Mouse (Mus musculus): Measurements from ENCODE around the gene Olfr90. TPM values are rescaled to one million over a fixed set of nuclear protein-coding genes. Genes with fewer than 3 reads are reported as not detected.
"Not testable (repeated sequence)": the region's sequence is repeated elsewhere in the genome, so short reads cannot be mapped to it uniquely, and the experiment has no call there.

Olfr90 gene
- total RNA-seq (2015) = not detected in 2 replicates
- total RNA-seq (2017) = not detected in 2 replicates

DNA sequence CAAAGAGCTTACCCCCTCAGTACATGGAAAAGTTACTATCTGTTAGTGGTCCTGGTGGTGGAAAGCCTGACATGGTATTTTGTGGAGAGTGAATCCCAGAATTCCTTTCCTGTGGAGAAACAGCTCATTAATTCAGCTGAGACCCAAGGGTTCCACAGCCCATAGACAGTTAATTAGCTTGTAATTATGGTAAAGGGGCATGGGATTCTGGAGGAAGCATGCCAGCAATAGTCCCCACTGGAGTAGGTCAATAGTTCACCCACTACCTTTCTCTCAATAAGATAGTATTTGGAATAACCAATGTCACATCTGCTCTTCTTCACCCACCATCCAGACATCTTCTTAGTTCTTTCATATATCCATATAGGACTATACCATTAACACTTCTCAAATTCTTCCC, at the start of gene Olfr90:
Gene Olfr90, minus strand, starts transcription at position 101 of the 400 bp plus-strand sequence.
- ATAC-seq (ENCODE audit: poor library complexity, severe bottlenecking) = no peak

DNA sequence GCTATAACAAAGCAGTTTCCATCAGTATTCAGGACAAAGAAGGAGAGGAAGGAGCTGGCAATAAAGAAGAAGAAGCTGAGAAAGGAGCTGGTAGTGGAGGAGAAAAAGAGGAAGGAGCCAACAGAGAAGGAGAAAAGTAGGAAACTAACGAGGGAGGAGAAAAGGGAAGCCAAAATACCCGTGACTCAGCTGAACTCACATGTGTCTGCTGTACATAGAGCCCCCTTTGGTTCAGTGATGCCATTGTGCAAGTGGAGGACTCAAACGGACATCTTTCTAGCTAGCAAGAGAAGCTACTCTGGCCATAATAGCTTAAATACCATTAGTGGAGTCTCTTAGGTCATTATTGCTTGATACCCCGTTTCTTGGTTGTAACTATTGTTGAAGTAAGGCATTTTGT, 43.1 kb upstream of the Olfr90 start:
- ATAC-seq (ENCODE audit: poor library complexity, severe bottlenecking) = not testable (repeated sequence)

DNA sequence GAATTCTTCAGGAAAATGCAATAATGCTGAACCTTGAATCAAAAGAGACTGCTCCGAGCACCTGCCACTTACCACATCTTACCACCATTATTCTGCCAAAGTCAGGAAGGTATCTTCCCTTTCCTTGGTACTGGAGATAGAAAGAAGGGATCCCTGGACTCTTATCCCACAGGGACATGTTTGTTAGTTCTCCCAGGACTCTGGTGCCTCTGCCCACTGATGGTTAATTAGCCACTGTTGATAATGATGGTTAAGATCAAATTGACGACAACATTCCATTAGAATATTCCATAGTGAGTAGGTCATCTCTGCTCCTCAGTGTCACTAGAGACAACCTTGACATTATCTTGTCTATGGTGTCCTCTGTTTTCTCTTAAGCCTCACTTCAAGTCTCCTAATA, 31.7 kb upstream of the Olfr90 start, which contains the start of gene Olfr92:
Gene Olfr92, minus strand, starts transcription at position 101 of the 400 bp plus-strand sequence.
- ATAC-seq (ENCODE audit: poor library complexity, severe bottlenecking) = no peak

GRCm38 (mm10) chr17:37098178-37098577, 9.9 kb upstream of the Olfr90 start, which contains the start of gene Olfr91:
Gene Olfr91 (minus strand): TSS chr17:37098278.
- no peak for ATAC-seq (ENCODE audit: poor library complexity, severe bottlenecking)

DNA sequence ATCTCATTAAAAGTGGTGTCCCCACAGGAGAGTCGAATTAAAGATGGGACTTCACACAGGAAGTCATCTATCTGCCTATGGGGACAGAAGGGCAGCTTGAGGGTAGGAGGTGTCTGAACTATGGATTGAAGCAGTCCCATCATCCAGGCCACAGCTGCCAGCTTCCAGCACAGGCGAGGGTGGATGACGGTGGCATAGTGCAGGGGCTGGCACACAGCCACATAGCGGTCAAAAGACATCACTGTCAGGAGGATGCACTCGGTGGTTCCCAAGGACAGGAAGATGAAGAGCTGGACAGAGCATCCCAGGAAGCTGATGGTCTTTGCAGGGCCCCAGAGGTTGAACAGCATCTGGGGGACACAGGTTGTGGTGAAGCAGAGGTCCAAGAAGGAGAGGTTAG, 5.0 kb upstream of the Olfr90 start:
- ATAC-seq (ENCODE audit: poor library complexity, severe bottlenecking) = no peak

DNA sequence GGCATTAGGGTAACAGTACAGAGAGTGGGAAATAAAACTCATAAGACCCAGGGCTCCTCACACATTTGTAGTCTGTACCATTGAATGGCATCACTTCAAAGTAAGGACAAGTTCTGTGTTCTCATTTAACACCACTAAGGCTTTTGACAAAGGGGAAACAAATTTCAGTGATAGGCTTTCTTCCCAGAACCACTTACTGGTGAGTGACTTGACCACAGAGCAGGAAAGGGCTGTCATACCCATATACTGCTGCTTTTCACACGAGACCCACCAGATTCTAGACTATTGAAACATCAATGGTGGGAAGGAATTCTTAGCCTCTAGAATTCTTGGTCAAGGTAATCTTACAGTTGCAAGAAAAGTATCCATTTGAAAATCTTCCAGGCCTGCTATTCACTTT, 3.9 kb upstream of the Olfr90 start:
- ATAC-seq (ENCODE audit: poor library complexity, severe bottlenecking) = no peak

- no peak for ATAC-seq (ENCODE audit: poor library complexity, severe bottlenecking)
These were observed 2.8 kb downstream of the Olfr90 start for GRCm38 (mm10) chr17:37085545-37085944.

DNA sequence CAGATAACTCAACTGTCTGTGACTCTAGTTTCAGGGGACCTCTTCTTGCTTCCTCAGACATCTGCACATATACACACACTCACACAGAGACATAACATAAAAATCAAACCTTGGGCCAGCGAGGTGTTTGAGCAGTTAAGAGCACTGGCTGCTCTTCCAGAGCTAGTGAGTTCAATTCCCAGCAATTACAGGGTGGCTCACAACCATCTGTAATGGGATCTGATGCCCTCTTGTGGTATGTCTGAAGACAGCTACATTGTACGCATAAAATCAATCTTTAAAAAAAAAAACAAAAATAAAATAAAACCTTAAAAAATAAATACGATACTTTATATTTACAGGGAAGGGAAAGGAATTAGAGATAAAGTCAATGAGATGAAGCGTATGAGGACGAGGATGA, 3.7 kb downstream of the Olfr90 start:
- ATAC-seq (ENCODE audit: poor library complexity, severe bottlenecking) = no peak

- peak; percentile 97 for ATAC-seq (ENCODE audit: poor library complexity, severe bottlenecking)
These were observed 5.0 kb downstream of the Olfr90 start for GRCm38 (mm10) chr17:37083327-37083726.

DNA sequence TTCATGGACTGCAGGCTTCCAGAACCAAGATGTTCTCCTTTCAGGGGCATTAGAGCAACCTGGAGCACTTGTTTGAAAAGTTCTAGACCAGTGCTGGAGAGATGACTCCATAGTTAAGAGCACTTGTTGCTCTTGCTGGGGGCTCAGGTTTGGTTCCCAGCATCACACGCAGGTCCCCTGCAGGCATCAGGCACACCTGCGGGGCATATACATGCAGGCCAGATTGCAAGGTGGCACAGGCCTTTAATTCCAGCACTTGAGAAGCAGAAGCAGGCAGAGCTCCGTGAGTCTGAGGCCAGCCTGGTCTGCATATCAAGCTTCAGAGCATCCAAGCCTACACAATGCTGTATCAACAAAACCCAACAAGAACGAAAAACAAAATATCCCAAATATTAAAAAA, 6.6 kb downstream of the Olfr90 start:
- ATAC-seq (ENCODE audit: poor library complexity, severe bottlenecking) = no peak

DNA sequence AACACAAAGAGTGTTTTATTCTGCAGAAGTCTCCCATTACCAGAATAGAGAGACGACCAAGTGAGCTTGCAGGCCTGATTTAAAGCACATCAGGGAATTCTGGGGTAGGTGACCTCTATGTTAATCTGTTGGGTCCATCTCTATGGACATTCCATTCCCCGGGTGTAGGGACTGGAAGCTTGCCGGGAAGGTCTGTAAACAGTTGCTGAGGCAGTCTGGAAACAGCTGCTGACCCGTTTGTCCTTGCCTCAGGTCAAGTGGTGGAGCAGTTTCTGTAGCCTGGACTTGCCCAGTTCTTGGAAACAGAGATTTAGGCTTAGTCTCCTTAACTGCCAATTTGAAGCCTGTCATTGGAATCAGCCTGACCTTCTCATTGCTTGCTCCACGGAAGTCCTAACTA, 8.2 kb downstream of the Olfr90 start:
- ATAC-seq (ENCODE audit: poor library complexity, severe bottlenecking) = no peak

DNA sequence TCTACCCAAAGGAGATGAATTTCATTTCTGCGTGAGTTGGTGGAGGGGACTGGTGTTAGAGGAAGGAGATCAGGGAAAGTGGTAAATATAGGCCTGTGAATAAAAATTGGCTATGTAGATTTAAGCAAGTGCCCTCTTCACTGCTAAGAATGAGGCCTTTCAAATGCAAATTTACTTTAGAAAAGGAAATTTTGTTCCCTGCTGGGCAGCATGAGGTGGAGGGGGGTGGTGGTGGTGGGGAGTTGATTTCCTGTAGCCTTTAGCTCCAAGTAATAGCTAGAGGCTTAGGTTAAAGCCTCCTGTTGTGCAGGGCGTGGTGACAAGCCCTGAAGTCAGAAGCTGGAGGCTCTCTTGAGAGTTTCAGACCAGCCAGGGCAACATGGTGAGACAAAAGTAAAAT, 9.3 kb downstream of the Olfr90 start:
- no peak for ATAC-seq (ENCODE audit: poor library complexity, severe bottlenecking)

DNA sequence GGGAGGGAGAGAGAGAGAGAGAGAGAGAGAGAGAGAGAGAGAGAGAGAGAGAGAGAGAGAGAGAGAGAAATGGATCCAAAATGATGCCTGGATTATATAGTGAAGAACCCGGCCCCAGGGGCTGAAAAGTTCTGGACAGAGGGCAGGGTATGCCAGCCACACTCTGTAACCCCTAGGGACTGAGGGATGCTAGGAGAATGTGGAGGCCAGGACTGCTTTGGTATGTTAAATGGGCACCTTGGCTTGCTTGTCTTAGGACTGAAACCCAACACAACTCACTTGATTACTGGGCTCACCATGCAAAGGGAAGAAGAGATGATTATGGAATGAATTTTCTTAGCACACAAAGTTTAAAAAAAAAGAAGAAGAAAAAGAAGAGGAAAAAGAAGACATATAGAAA, 10.1 kb downstream of the Olfr90 start:
- ATAC-seq (ENCODE audit: poor library complexity, severe bottlenecking) = no peak

DNA sequence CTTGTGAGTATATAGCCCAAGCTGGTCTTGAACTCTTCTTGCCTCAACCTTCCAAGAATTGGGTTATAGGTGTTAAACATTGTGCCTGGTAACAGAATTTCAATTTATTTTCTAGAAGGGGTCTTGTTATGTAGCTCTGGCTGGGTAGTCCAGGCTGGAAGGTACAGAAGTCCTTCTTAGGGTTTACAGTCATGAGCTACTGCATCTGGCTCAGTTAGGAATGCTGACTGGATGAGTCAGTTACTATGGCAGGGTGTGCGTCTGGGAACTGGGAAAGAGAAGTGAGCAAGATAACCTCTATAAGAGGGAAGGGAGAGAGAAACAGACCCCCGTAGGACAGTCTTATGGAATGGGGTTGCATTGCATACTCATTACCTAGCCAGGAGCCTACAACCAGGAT, 12.5 kb downstream of the Olfr90 start:
- no peak for ATAC-seq (ENCODE audit: poor library complexity, severe bottlenecking)

GRCm38 (mm10) chr17:37075181-37075580, 13.1 kb downstream of the Olfr90 start:
- no peak for ATAC-seq (ENCODE audit: poor library complexity, severe bottlenecking)

- ATAC-seq (ENCODE audit: poor library complexity, severe bottlenecking) = no peak
These were observed 15.5 kb downstream of the Olfr90 start for GRCm38 (mm10) chr17:37072730-37073276.

DNA sequence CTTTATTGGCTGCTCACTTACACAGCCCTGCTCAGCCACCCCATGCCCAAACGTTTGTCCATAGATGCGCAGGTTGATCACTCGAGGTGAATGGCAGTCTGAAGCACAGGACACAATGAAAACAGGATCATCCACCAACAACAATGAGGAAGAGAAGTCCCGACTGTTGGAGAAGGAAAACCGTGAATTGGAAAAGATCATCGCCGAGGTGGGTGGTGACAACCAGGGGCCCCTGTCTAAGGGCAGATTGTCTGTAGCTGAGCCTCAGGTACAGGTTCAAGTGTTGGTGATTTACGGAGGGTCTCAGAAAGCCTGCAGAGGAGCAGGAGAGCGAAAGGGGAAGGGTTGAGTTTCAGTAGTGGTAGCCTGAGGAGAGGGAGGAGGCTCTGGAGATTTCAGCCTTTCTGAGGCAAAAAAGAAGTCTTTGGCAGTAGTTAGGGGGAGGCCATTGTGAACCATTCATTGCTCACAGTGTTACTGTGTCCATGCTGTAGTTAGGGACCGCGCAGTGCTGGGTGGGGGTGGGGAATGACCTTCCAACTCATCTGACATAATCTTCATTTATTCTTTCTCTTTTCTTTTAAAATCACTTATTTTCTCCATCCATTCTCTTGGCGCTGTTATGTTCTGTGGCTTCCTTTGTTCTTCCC, 16.1 kb downstream of the Olfr90 start:
- ATAC-seq (ENCODE audit: poor library complexity, severe bottlenecking) = no peak

DNA sequence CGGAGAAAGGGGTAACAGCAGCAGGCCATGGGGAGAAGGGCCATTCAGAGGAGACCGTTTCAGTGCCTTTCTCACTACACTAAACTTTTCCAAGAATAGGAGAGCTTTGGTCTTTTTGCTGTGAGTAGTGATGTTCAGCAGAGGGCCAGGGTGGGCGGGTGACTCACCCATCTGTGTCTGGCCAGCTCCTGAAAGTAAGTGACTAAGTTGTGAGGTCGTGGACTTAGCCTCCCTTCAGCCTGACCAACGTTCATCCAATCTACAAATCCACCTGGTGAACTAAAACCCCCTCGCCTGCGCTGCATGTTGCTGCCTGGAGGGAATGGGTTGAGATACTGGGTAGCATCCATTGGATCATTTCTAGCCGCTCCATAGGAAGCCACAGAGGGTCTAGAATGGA, 18.2 kb downstream of the Olfr90 start:
- ATAC-seq (ENCODE audit: poor library complexity, severe bottlenecking) = no peak

DNA sequence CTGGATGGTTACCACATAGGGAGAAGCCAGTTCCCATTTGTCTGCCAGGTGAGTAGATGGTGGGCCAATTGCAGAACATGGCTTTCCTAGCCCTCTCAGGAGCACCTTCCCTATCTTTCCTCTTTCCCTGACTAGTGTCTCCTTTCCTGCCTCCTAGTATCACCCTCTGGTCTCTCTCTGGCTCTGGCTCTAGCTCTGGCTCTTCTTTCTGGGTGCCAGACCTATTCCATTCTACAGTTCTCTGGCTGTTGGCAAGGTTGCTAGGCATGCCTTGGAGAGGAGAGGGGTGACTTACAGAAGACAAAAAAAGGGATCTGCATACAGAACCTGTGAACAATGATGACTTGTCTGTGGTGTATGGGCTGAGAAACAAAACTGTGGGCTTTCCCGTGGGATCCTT, 20.4 kb downstream of the Olfr90 start:
- no peak for ATAC-seq (ENCODE audit: poor library complexity, severe bottlenecking)

DNA sequence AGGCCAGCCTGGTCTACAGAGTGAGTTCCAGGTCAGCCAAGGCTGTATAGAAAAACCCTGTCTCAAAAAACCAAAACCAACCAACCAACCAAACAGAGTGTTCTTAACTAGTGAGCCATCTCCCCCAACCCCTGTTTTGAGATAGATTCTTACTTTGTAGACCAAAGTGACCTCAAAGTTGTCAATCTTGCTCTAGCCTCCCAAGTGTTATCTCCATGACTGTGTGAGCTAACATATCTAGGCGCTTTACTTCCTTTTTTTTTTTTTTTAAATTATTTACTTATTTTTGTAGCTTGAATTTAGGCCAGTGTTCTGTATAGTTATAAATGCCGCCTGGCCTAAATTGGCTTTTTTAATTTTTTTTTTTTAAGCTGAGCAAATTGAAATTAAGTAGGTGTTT, 22.3 kb downstream of the Olfr90 start:
- ATAC-seq (ENCODE audit: poor library complexity, severe bottlenecking) = no peak

- ATAC-seq (ENCODE audit: poor library complexity, severe bottlenecking) = no peak
These were observed 24.4 kb downstream of the Olfr90 start for GRCm38 (mm10) chr17:37063686-37064495.

DNA sequence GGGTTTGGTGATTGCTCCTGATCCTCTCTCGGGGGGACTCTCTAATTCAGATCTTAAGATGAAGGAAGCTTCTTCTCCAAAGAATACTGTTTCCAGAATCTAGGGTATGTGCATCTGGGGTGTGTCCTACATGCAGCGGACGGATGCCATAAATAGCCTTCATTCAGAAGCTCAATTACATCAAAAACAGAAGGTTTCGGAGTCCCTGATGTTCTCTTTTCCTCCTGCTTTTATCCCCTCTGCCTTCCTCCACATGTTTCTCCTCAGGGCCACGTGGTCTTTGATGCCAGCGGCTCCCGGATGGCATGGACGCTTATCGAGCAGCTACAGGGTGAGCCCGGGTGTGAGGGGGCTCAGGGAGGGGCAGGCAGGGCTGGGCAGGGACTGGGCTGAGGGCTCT, 25.2 kb downstream of the Olfr90 start:
- no peak for ATAC-seq (ENCODE audit: poor library complexity, severe bottlenecking)
